Mouse (Mus musculus) ovary, adult 18-20 months (tissue): ENCODE results near the gene Adgrg1.

ENCODE experiments used
- DNase-seq: peaks from one replicate; pipeline ENCODE4 v3.0.0; 2022; ENCODE audit warnings: low spot score, mixed read lengths

Gene Adgrg1

GRCm38 (mm10) chr8:95041883-95042784 lies 67.6 kb downstream of the Adgrg1 start:
- DNase-seq: no peak

- DNase-seq: no peak
Observed at GRCm38 (mm10) chr8:95044811-95045210, 70.3 kb downstream of the Adgrg1 start.

- DNase-seq: no peak
Observed at GRCm38 (mm10) chr8:95046982-95047381, 72.4 kb downstream of the Adgrg1 start.

GRCm38 (mm10) chr8:95047884-95048680 lies 73.5 kb downstream of the Adgrg1 start:
- no peak for DNase-seq

GRCm38 (mm10) chr8:95049636-95050035 lies 75.1 kb downstream of the Adgrg1 start:
- DNase-seq: no peak

- DNase-seq: no peak
Observed at GRCm38 (mm10) chr8:95054438-95054837, 79.9 kb downstream of the Adgrg1 start.

- no peak for DNase-seq
Observed at GRCm38 (mm10) chr8:95054927-95055510, 80.5 kb downstream of the Adgrg1 start, which contains the start of gene Drc7. Gene Drc7 (plus strand): TSS chr8:95055103.

- no peak for DNase-seq
Observed at GRCm38 (mm10) chr8:95056414-95056813, 81.9 kb downstream of the Adgrg1 start.

- no peak for DNase-seq
Observed at GRCm38 (mm10) chr8:95058661-95059060, 84.1 kb downstream of the Adgrg1 start.

- no peak for DNase-seq
Observed at GRCm38 (mm10) chr8:95059812-95060533, 85.4 kb downstream of the Adgrg1 start.
